Comparison of ENCODE assay signal across 8 mouse cellular contexts in the genomic region with DNA sequence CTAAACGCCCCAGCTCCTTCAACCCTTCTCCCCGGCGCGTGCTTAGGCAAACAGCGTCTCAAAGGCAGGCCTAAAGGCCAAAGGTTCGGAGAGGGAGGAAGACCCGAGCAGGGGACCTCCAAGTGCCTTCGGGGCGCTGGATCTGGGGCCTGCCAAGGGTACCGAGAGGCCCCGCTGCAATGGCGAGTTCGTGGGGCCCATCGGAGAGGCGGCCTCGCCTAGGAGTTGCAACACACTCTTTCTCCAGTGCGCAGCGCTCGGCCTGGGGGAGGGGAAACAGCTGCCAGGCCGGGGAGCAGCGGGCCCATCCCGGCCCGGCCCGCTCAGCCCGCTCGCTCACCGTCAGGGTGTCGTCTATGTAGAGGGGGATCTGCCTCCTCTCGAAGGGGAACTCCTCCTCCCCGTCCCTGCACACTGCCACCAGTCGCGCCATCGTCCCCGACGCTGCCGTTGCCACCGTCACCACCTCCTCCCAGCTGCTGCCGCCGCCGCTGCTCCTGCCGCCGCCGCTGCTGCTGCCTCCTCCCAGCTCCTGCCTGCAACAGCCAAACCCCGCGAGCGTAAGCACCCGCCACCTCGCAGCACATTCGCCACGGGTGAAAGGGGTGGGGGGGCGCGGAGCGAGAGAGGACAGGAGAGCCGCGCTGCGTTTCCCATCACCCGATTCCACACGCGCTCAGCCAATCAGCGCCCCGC. TPM values are rescaled to one million over a fixed set of nuclear protein-coding genes. Genes with fewer than 3 reads are reported as not detected.
DNase-seq lines count a peak whose midpoint lies in the region; ATAC-seq lines count a peak whose summit lies in the region.

No protein-coding gene starts in this region.

- no peaks in the 10 kb centered on the region for H3K9me3 ChIP-seq in heart, embryonic 14.5 days (ENCODE audit: control insufficient read depth, low read length)
- no peaks in the 10 kb centered on the region for H3K9me3 ChIP-seq in liver, embryonic 12.5 days (replicated peaks)

- H3K27ac ChIP-seq in brown adipose tissue, adult 24 weeks (replicated peaks; ENCODE audit: low read depth, low read length): peak overlapping the region; percentile 64
- H3K27ac ChIP-seq in heart, embryonic 14.5 days (replicated peaks in 1 of 2; ENCODE audit: control insufficient read depth in 1 of 2, insufficient read depth in 1 of 2, low read depth in 2 of 2, low read length in 2 of 2): peak overlapping the region; percentile 88 to 100
- H3K27ac ChIP-seq in liver, embryonic 12.5 days: peak overlapping the region; percentile 100

- DNase-seq in fibroblast of lung, adult 2 months (ENCODE audit: low read depth): peak; percentile 72
- DNase-seq in kidney, postnatal 10 days: peak; percentile 98
- peak; percentile 96 for DNase-seq in naive thymus-derived CD4-positive, alpha-beta T cell, adult 2 months (ENCODE audit: low read depth)
- peak; percentile 95 for DNase-seq in splenic B cell, adult 2 months (ENCODE audit: low read depth, low spot score)

- peak; percentile 73 for ATAC-seq in CD4-positive, CD25-positive, alpha-beta regulatory T cell, adult 4 months
- peak; percentile 80 for ATAC-seq in heart, embryonic 14.5 days (ENCODE audit: insufficient number of reproducible peaks, insufficient read depth, low FRiP score, low read depth)
- ATAC-seq in liver, embryonic 12.5 days: peak; percentile 64

- H3K4me3 ChIP-seq in brown adipose tissue, adult 24 weeks (ENCODE audit: insufficient read depth, low read depth, low read length): peak overlapping the region; percentile 90
- H3K4me3 ChIP-seq in heart, embryonic 14.5 days (ENCODE audit: control insufficient read depth in 1 of 2, insufficient read depth in 1 of 2, low read depth in 1 of 2, low read length in 2 of 2): peak overlapping the region; percentile 70 to 96
- H3K4me3 ChIP-seq in liver, embryonic 12.5 days: peak overlapping the region; percentile 98

- peaks cover 9% of the 10 kb centered on the region; the same call in 1 of the 2 replicates for H3K4me1 ChIP-seq in brown adipose tissue, adult 24 weeks (ENCODE audit: control insufficient read depth, insufficient read depth, insufficient read length, low read length)
- H3K4me1 ChIP-seq in heart, embryonic 14.5 days (ENCODE audit: control insufficient read depth in 2 of 2, insufficient read depth in 2 of 2, low read length in 2 of 2): peaks cover 0 to 19% of the 10 kb centered on the region in 2 experiments; a peak in 2 of 4 replicates
- peaks cover 51% of the 10 kb centered on the region for H3K4me1 ChIP-seq in liver, embryonic 12.5 days

- H3K36me3 ChIP-seq in heart, embryonic 14.5 days (ENCODE audit: control insufficient read depth, insufficient read depth, low read length): peaks cover 18% of the 10 kb centered on the region; the same call in 1 of the 2 replicates
- peaks cover 32% of the 10 kb centered on the region for H3K36me3 ChIP-seq in liver, embryonic 12.5 days
- H3K36me3 ChIP-seq in splenic B cell, adult 2 months (ENCODE audit: control insufficient read depth, insufficient read depth, low read length, poor library complexity, severe bottlenecking): peaks cover 2% of the 10 kb centered on the region; the same call in 1 of the 2 replicates

- under 1% methylated on average over 58 of the region's 61 CpGs for WGBS in heart, embryonic 14.5 days
- WGBS in liver, embryonic 12.5 days (ENCODE audit: insufficient replicate concordance): under 1% methylated on average over 50 of the region's 61 CpGs

- H3K4me2 ChIP-seq in heart, embryonic 14.5 days (ENCODE audit: low read length): peak overlapping the region; percentile 93
- peak overlapping the region; percentile 79 for H3K4me2 ChIP-seq in liver, embryonic 12.5 days

- peak overlapping the region; percentile 94 for H3K9ac ChIP-seq in heart, embryonic 14.5 days (ENCODE audit: low read length)
- H3K9ac ChIP-seq in liver, embryonic 12.5 days: peak overlapping the region; percentile 99

- no peaks in the 10 kb centered on the region for H3K27me3 ChIP-seq in heart, embryonic 14.5 days (ENCODE audit: control insufficient read depth, insufficient read depth, low read length)
- H3K27me3 ChIP-seq in liver, embryonic 12.5 days (replicated peaks): no peaks in the 10 kb centered on the region
- no peaks in the 10 kb centered on the region for H3K27me3 ChIP-seq in splenic B cell, adult 2 months (ENCODE audit: control insufficient read depth, insufficient read depth, low read length, poor library complexity, severe bottlenecking)

RNA-seq across cellular contexts. Expression of a gene that starts 0.9 kb away (rescaled TPM):
- 100 to 1,000 TPM in 1 of 2 experiments, 10 to 100 TPM in 1; 85.3 to 138 TPM for polyA plus RNA-seq in CD4-positive, CD25-positive, alpha-beta regulatory T cell, adult 4 months (2017; shearing (Covaris generic))
- 60.0 and 66.9 TPM in 2 replicates for polyA plus RNA-seq in brown adipose tissue, adult 24 weeks (2012; ENCODE audit: insufficient read depth, insufficient read length, missing spikeins)
- polyA plus RNA-seq in heart, embryonic 14.5 days (2014; fragmentation: Nextera tagmentation; extraction: Ambion mirVana): 49.9 and 54.4 TPM in 2 replicates
- 75.5 and 76.8 TPM in 2 replicates for polyA plus RNA-seq in liver, embryonic 12.5 days (2016; fragmentation: Nextera tagmentation; extraction: Ambion mirVana)

RNA-seq across cellular contexts. Expression of a gene that starts 10.3 kb away (rescaled TPM):
- 1 to 10 TPM; 2.8 to 2.9 TPM for polyA plus RNA-seq in CD4-positive, CD25-positive, alpha-beta regulatory T cell, adult 4 months (2017; shearing (Covaris generic))
- polyA plus RNA-seq in brown adipose tissue, adult 24 weeks (2012; ENCODE audit: insufficient read depth, insufficient read length, missing spikeins): 3.5 and 3.6 TPM in 2 replicates
- polyA plus RNA-seq in heart, embryonic 14.5 days (2014; fragmentation: Nextera tagmentation; extraction: Ambion mirVana): 5.8 and 6.6 TPM in 2 replicates
- 7.6 TPM in 2 replicates for polyA plus RNA-seq in liver, embryonic 12.5 days (2016; fragmentation: Nextera tagmentation; extraction: Ambion mirVana)

RNA-seq across cellular contexts. Expression of a gene that starts 10.4 kb away (rescaled TPM):
- 1 to 10 TPM; 1.6 to 2.5 TPM for polyA plus RNA-seq in CD4-positive, CD25-positive, alpha-beta regulatory T cell, adult 4 months (2017; shearing (Covaris generic))
- polyA plus RNA-seq in brown adipose tissue, adult 24 weeks (2012; ENCODE audit: insufficient read depth, insufficient read length, missing spikeins): 3.5 and 4.7 TPM in 2 replicates
- 2.8 and 3.0 TPM in 2 replicates for polyA plus RNA-seq in heart, embryonic 14.5 days (2014; fragmentation: Nextera tagmentation; extraction: Ambion mirVana)
- polyA plus RNA-seq in liver, embryonic 12.5 days (2016; fragmentation: Nextera tagmentation; extraction: Ambion mirVana): 2.6 and 3.2 TPM in 2 replicates

RNA-seq across cellular contexts. Expression of a gene that starts 40.9 kb away (rescaled TPM):
- polyA plus RNA-seq in CD4-positive, CD25-positive, alpha-beta regulatory T cell, adult 4 months (2017; shearing (Covaris generic)): 10 to 100 TPM in 1 of 2 experiments, 1 to 10 TPM in 1; 8.3 to 10.9 TPM
- polyA plus RNA-seq in brown adipose tissue, adult 24 weeks (2012; ENCODE audit: insufficient read depth, insufficient read length, missing spikeins): 18.6 and 22.3 TPM in 2 replicates
- polyA plus RNA-seq in heart, embryonic 14.5 days (2014; fragmentation: Nextera tagmentation; extraction: Ambion mirVana): 46.5 and 56.5 TPM in 2 replicates
- 213 and 219 TPM in 2 replicates for polyA plus RNA-seq in liver, embryonic 12.5 days (2016; fragmentation: Nextera tagmentation; extraction: Ambion mirVana)

RNA-seq across cellular contexts. Expression of a gene that starts 46.5 kb away (rescaled TPM):
- polyA plus RNA-seq in CD4-positive, CD25-positive, alpha-beta regulatory T cell, adult 4 months (2017; shearing (Covaris generic)): 10 to 100 TPM; 29.9 to 38.1 TPM
- polyA plus RNA-seq in brown adipose tissue, adult 24 weeks (2012; ENCODE audit: insufficient read depth, insufficient read length, missing spikeins): 18.5 and 22.0 TPM in 2 replicates
- polyA plus RNA-seq in heart, embryonic 14.5 days (2014; fragmentation: Nextera tagmentation; extraction: Ambion mirVana): 38.5 and 42.6 TPM in 2 replicates
- polyA plus RNA-seq in liver, embryonic 12.5 days (2016; fragmentation: Nextera tagmentation; extraction: Ambion mirVana): 60.0 and 62.4 TPM in 2 replicates

Comparison
In these comparisons a context has a peak if more than half of its experiments do, and no peak if none do; other contexts are left out.
1. Peak in every context shown above with its lines: DNase-seq, ATAC-seq, H3K4me3 ChIP-seq and H3K27ac ChIP-seq.